Mouse (Mus musculus) heart, embryonic 10.5 days (tissue): ENCODE results near the gene Snx4. TPM values are rescaled to one million over a fixed set of nuclear protein-coding genes. Genes with fewer than 3 reads are reported as not detected.

Experiments
- polyA plus RNA-seq: library from polyadenylated mRNA; unstranded; fragments of >200 nt; fragmentation: Nextera tagmentation; extraction: Ambion mirVana; gene quantifications from 2 replicates; pipeline ENCODE4 v1.2.1, GENCODE M21; 2016

Snx4 gene
- polyA plus RNA-seq, 1 experiment from 2014 or later, result 83.2 TPM

Other genes starting within 250 kb of the Snx4 start
- 1.8 and 2.4 TPM in 2 replicates for gene Iqcg, start 195.2 kb upstream of the Snx4 start, polyA plus RNA-seq
- 737 and 843 TPM in 2 replicates for gene Rpl35a, start 195.0 kb upstream of the Snx4 start, polyA plus RNA-seq
- gene Lmln, start 188.9 kb upstream of the Snx4 start, polyA plus RNA-seq, result 3.0 and 3.3 TPM in 2 replicates
- 15.9 and 18.1 TPM in 2 replicates for gene Osbpl11, start 66.4 kb upstream of the Snx4 start, polyA plus RNA-seq
- gene Zfp148, start 129.4 kb downstream of the Snx4 start, polyA plus RNA-seq, result 38.0 and 43.5 TPM in 2 replicates